Mouse (Mus musculus) lung, embryonic 14.5 days (tissue): Measurements from ENCODE around the gene Mucl1. TPM values are rescaled to one million over a fixed set of nuclear protein-coding genes. Genes with fewer than 3 reads are reported as not detected.
"Not testable (repeated sequence)": the region's sequence is repeated elsewhere in the genome, so short reads cannot be mapped to it uniquely, and the experiment has no call there.

Experiments used
- ATAC-seq: fragments of 200-750 bp; cut with Nextera tagmentation; 2 replicates; pipeline ENCODE4 v1.8.0; 2017; ENCODE audit warnings: mild to moderate bottlenecking, moderate TSS enrichment, moderate library complexity; ENCODE audit not compliant: insufficient read depth
- DNase-seq: peaks from one replicate; pipeline ENCODE4 v3.0.0-alpha.2; 2015
- H3K27ac ChIP-seq: fragments of 300-500 bp; sonication (generic); 2 replicates; pipeline ENCODE4 v1.5.1; 2014; ENCODE audit warnings: low read depth, mild to moderate bottlenecking, moderate library complexity
- H3K27me3 ChIP-seq: fragments of 300-500 bp; sonication (generic); 2 replicates; pipeline ENCODE4 v1.6.1; 2014; ENCODE audit warnings: low read length, control low read depth; ENCODE audit not compliant: insufficient read depth
- H3K36me3 ChIP-seq: fragments of 300-500 bp; sonication (generic); 2 replicates; pipeline ENCODE4 v1.6.1; 2014; ENCODE audit warnings: control low read depth; ENCODE audit not compliant: insufficient read depth
- H3K4me1 ChIP-seq: fragments of 300-500 bp; sonication (generic); 2 replicates; pipeline ENCODE4 v1.6.1; 2014; ENCODE audit warnings: antibody characterized with exemption, control low read depth; ENCODE audit not compliant: insufficient read depth
- H3K4me2 ChIP-seq: fragments of 300-500 bp; sonication (generic); 2 replicates; pipeline ENCODE4 v1.6.1; 2014; ENCODE audit warnings: mild to moderate bottlenecking
- H3K4me3 ChIP-seq: fragments of 300-500 bp; sonication (generic); 2 replicates; pipeline ENCODE4 v1.5.1; 2014; ENCODE audit warnings: low read depth, low read length
- H3K9ac ChIP-seq: fragments of 300-500 bp; sonication (generic); 2 replicates; pipeline ENCODE4 v1.6.1; 2014
- H3K9me3 ChIP-seq: fragments of 300-500 bp; sonication (generic); 2 replicates; pipeline ENCODE4 v1.6.1; 2016; ENCODE audit warnings: low read depth, low read length, control low read depth
- CTCF ChIP-seq: IDR thresholded peaks from 2 replicates; pipeline ENCODE4 v1.5.1; 2016; ENCODE audit warnings: antibody characterized with exemption, low read depth
- WGBS: fragments of 180-500 bp; shearing (Covaris S2); extraction: QIAGEN DNeasy Blood & Tissue Kit; methylation state at CpG from one replicate; pipeline ENCODE4 v1.1.7; 2014; 5-methylcytosine and 5-hydroxymethylcytosine counted together
- polyA plus RNA-seq: library from polyadenylated mRNA; unstranded; fragments of >200 nt; fragmentation: Nextera tagmentation; extraction: Ambion mirVana; gene quantifications from 2 replicates; pipeline ENCODE4 v1.2.1, GENCODE M21; 2014

Mucl1 gene
- polyA plus RNA-seq, result not detected in 2 replicates

DNA sequence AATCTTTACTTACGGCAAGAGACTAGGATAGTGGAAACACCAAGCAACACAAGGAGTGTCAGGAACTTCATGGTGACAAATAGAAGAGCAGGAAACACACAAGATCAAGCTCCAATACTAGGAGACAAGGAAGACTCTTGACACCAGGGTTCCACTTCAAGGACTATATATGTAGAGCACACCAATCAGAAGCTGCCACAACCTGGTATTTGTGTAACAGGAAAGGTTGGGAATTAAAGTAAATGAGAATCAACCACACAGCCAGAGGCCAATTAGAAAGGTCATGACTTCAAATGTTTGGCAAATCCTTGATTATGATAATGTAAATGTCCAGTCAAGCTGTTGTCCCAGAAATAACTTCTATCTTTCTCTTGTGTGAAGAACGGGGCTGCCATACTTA, at the start of gene Mucl1:
Gene Mucl1 (minus strand): TSS at position 101 of the 400 bp plus-strand sequence.
- H3K27me3 ChIP-seq, result no peaks in the 10 kb centered on the region
- H3K4me2 ChIP-seq, result no peak within 1 kb of the TSS
- WGBS, result 89% methylated on average over 2 of the region's 2 CpGs
- DNase-seq (no peak), ATAC-seq (no peak)
- no peak within 1 kb of the TSS for H3K9ac ChIP-seq
- TF ChIP-seq CTCF, result no peak
- no peaks in the 10 kb centered on the region for H3K4me1 ChIP-seq
- no peak within 1 kb of the TSS for H3K27ac ChIP-seq
- H3K4me3 ChIP-seq, result no peak within 1 kb of the TSS
- H3K9me3 ChIP-seq, result no peaks in the 10 kb centered on the region
- H3K36me3 ChIP-seq, result no peaks in the 10 kb centered on the region

DNA sequence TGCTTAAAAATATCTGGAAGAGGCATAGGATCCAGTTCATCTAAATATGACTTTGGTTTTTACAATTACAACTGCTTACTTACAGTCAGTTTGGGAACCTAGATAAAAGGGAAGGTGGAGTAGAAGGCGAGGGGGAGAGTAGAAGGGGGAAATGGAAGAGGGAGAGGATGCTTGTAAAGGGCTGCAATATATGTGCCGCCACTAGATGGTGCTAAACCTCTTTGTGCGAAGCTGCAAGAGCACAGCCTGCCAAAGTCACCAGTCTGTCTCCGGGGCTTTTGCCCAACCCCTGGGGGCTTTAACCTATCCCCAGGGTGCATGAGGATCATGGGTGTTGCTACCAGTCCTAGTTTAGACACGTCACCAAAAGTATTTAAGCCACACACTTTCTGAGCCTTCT, 11.6 kb upstream of the Mucl1 start:
- DNase-seq, result peak; percentile 87
- H3K27me3 ChIP-seq, H3K4me3 ChIP-seq, H3K9ac ChIP-seq, H3K4me1 ChIP-seq, H3K27ac ChIP-seq, H3K36me3 ChIP-seq, H3K4me2 ChIP-seq, H3K9me3 ChIP-seq: not testable (repeated sequence)
- 1% methylated on average over 5 of the region's 5 CpGs for WGBS
- ATAC-seq, result peak; percentile 31; the same call in 1 of the 2 replicates
- TF ChIP-seq CTCF, result peak; percentile 79

DNA sequence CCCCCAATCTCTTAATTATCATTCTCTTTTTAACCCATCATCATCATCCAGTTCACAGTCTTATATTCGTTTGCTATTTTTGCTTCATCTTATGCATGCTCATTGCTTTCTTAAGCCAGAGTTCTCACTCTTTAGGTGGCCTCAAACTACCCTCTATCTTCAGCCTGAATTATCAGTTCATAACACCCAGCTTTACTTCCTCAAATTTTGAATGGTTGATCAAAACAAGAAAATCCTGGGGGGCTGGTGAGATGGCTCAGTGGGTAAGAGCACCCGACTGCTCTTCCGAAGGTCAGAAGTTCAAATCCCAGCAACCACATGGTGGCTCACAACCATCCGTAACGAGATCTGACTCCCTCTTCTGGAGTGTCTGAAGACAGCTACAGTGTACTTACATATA, 38.4 kb downstream of the Mucl1 start:
- 79% methylated on average over 3 of the region's 5 CpGs for WGBS
- H3K27me3 ChIP-seq, H3K4me3 ChIP-seq, H3K4me2 ChIP-seq, DNase-seq, H3K4me1 ChIP-seq, ATAC-seq, H3K27ac ChIP-seq, H3K9me3 ChIP-seq, H3K9ac ChIP-seq, H3K36me3 ChIP-seq: not testable (repeated sequence)

Other genes with a start within 250 kb of the Mucl1 start
- gene Ppp1r1a, start 217.5 kb downstream of the Mucl1 start, polyA plus RNA-seq, result 6.3 and 6.9 TPM in 2 replicates
- gene Glycam1, start 190.4 kb downstream of the Mucl1 start, polyA plus RNA-seq, result not detected in 2 replicates
- not detected in 2 replicates for gene Mucl2, start 143.8 kb upstream of the Mucl1 start, polyA plus RNA-seq